Mouse (Mus musculus): ENCODE results near the gene Tmco1. TPM values are rescaled to one million over a fixed set of nuclear protein-coding genes. Genes with fewer than 3 reads are reported as not detected.
"Not testable (repeated sequence)": the region's sequence is repeated elsewhere in the genome, so short reads cannot be mapped to it uniquely, and the experiment has no call there.

The Tmco1 gene
- polyA plus RNA-seq, 1 experiment from 2014 or later = 125 TPM

GRCm38 (mm10) chr1:167340111-167340787, 32.1 kb downstream of the Tmco1 start:
- Histone ChIP-seq H3K36me3 (ENCODE audit: control insufficient read depth, insufficient read depth, low read length) (no peaks in the 10 kb centered on the region), H3K27ac (ENCODE audit: low read length) (no peak overlapping the region), H3K4me1 (replicated peaks; ENCODE audit: control insufficient read depth, insufficient read depth, low read length) (no peaks in the 10 kb centered on the region), H3K9ac (ENCODE audit: low read length) (peak overlapping the region; percentile 60), H3K4me2 (ENCODE audit: low read depth, low read length) (peak overlapping the region; percentile 88), H3K9me3 (ENCODE audit: control insufficient read depth, low read length) (no peaks in the 10 kb centered on the region), H3K4me3 (ENCODE audit: low read length) (peak overlapping the region; percentile 57), H3K27me3 (ENCODE audit: control insufficient read depth, insufficient read depth, low read depth, low read length) (no peaks in the 10 kb centered on the region)
- peak; percentile 73 for ATAC-seq (ENCODE audit: low read depth)
- WGBS = 3% methylated on average over 45 of the region's 47 CpGs

GRCm38 (mm10) chr1:167340910-167341528, 32.8 kb downstream of the Tmco1 start:
- ATAC-seq (ENCODE audit: low read depth) = no peak
- Histone ChIP-seq H3K27me3 (ENCODE audit: control insufficient read depth, insufficient read depth, low read depth, low read length) (no peaks in the 10 kb centered on the region), H3K9me3 (ENCODE audit: control insufficient read depth, low read length) (no peaks in the 10 kb centered on the region), H3K9ac (ENCODE audit: low read length) (no peak overlapping the region), H3K4me3 (ENCODE audit: low read length) (no peak overlapping the region; the same call in 1 of the 2 replicates), H3K4me2 (ENCODE audit: low read depth, low read length) (peak overlapping the region; percentile 88), H3K4me1 (replicated peaks; ENCODE audit: control insufficient read depth, insufficient read depth, low read length) (no peaks in the 10 kb centered on the region), H3K36me3 (ENCODE audit: control insufficient read depth, insufficient read depth, low read length) (no peaks in the 10 kb centered on the region), H3K27ac (ENCODE audit: low read length) (no peak overlapping the region)
- WGBS = 97% methylated on average over 3 of the region's 3 CpGs

GRCm38 (mm10) chr1:167342831-167343230, 34.7 kb downstream of the Tmco1 start:
- WGBS = 89% methylated on average over 10 of the region's 10 CpGs
- no peaks in the 10 kb centered on the region for H3K4me1 ChIP-seq (replicated peaks; ENCODE audit: control insufficient read depth, insufficient read depth, low read length)
- H3K27me3 ChIP-seq (ENCODE audit: control insufficient read depth, insufficient read depth, low read depth, low read length) = no peaks in the 10 kb centered on the region
- H3K4me2 ChIP-seq (ENCODE audit: low read depth, low read length) = no peak overlapping the region
- no peaks in the 10 kb centered on the region for H3K36me3 ChIP-seq (ENCODE audit: control insufficient read depth, insufficient read depth, low read length)
- H3K4me3 ChIP-seq (ENCODE audit: low read length) = no peak overlapping the region
- no peak for ATAC-seq (ENCODE audit: low read depth)
- H3K9ac ChIP-seq (ENCODE audit: low read length) = no peak overlapping the region
- no peak overlapping the region for H3K27ac ChIP-seq (ENCODE audit: low read length)
- H3K9me3 ChIP-seq (ENCODE audit: control insufficient read depth, low read length) = no peaks in the 10 kb centered on the region

- not testable (repeated sequence) for H3K27ac ChIP-seq (ENCODE audit: low read length); H3K4me2 ChIP-seq (ENCODE audit: low read depth, low read length); H3K4me1 ChIP-seq (replicated peaks; ENCODE audit: control insufficient read depth, insufficient read depth, low read length); ATAC-seq (ENCODE audit: low read depth); H3K36me3 ChIP-seq (ENCODE audit: control insufficient read depth, insufficient read depth, low read length); H3K9me3 ChIP-seq (ENCODE audit: control insufficient read depth, low read length); H3K4me3 ChIP-seq (ENCODE audit: low read length); H3K27me3 ChIP-seq (ENCODE audit: control insufficient read depth, insufficient read depth, low read depth, low read length); H3K9ac ChIP-seq (ENCODE audit: low read length)
- 73% methylated on average over 10 of the region's 10 CpGs for WGBS
These were observed 37.9 kb downstream of the Tmco1 start for GRCm38 (mm10) chr1:167345994-167346520.

DNA sequence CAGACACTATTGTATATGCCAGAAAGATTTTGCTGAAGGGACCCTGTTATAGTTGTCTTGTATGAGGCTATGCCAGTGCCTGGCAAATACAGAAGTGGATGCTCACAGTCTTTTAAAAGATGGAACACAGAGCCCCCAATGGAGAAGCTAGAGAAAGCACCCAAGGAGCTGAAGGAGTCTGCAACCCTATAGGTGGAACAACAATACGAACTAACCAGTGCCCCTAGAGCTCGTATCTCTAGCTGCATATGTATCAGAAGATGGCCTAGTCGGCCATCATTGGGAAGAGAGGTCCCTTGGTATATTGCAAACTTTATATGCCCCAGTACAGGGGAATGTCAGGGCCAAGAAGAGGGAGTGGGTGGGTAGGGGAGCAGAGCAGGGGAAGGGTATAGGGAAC, 41.0 kb downstream of the Tmco1 start:
- H3K4me3 ChIP-seq (ENCODE audit: low read length); H3K4me1 ChIP-seq (replicated peaks; ENCODE audit: control insufficient read depth, insufficient read depth, low read length): not testable (repeated sequence)
- peak overlapping the region; percentile 79; the same call in 1 of the 2 replicates for H3K4me2 ChIP-seq (ENCODE audit: low read depth, low read length)

DNA sequence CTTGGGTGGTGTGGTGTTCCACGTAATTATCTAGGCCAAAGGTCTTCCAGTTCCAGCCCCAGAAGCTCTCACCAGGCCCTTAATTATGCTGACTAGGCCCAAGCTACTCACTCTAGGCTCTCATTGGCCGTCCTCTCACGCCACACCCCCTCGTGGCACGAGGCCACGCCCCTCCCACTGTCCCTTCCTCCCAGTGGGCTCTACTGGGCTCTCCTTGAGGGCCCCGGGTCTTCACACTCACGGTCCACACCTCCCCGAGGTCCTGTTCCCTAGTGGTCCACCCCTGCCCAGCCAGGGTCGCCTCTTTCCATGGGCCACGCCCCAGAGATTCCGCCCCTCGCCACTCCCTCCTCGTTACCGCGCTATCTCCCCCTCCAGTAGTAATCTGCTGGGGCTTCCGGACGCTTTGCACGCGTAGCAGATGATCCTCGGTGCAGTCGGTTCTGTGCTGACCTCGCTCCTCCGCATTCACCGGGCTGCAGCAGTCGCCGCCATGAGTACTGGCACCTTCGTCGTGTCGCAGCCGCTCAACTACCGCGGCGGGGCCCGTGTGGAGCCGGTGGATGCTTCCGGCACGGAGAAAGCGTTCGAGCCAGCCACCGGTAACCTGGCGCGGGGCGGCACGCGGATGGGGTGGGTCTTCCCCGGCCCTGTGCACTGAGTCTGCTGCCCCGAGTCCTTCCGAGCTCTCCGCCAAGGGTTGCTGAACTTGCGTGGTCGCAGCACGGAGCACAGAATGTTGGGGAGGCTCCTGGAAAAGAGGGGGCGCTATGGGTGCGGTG, 41.8 kb downstream of the Tmco1 start, which contains the start of gene Aldh9a1:
Gene Aldh9a1, plus strand, starts transcription at position 177 of the 782 bp plus-strand sequence.
- Histone ChIP-seq H3K27ac (ENCODE audit: low read length) (peak within 1 kb of the TSS; percentile 75), H3K4me1 (replicated peaks; ENCODE audit: control insufficient read depth, insufficient read depth, low read length) (peaks cover 2% of the 10 kb centered on the region; the same call in 1 of the 2 replicates), H3K9me3 (ENCODE audit: control insufficient read depth, low read length) (no peaks in the 10 kb centered on the region), H3K9ac (ENCODE audit: low read length) (peak within 1 kb of the TSS; percentile 86), H3K36me3 (ENCODE audit: control insufficient read depth, insufficient read depth, low read length) (peaks cover 8% of the 10 kb centered on the region), H3K4me2 (ENCODE audit: low read depth, low read length) (peak within 1 kb of the TSS; percentile 79), H3K27me3 (ENCODE audit: control insufficient read depth, insufficient read depth, low read depth, low read length) (no peaks in the 10 kb centered on the region), H3K4me3 (ENCODE audit: low read length) (peak within 1 kb of the TSS; percentile 88)
- 0% methylated on average over 55 of the region's 55 CpGs for WGBS
- peak; percentile 99 for ATAC-seq (ENCODE audit: low read depth)

More for the DNA sequence above, 41.0 kb downstream of the Tmco1 start:
- 56% methylated on average over 3 of the region's 3 CpGs for whole genome bisulfite sequencing
- not testable (repeated sequence) for H3K27me3 ChIP-seq (ENCODE audit: control insufficient read depth, insufficient read depth, low read depth, low read length); H3K9me3 ChIP-seq (ENCODE audit: control insufficient read depth, low read length); H3K36me3 ChIP-seq (ENCODE audit: control insufficient read depth, insufficient read depth, low read length); H3K27ac ChIP-seq (ENCODE audit: low read length); ATAC-seq (ENCODE audit: low read depth); H3K9ac ChIP-seq (ENCODE audit: low read length)

GRCm38 (mm10) chr1:167350597-167351415, 42.6 kb downstream of the Tmco1 start:
- ATAC-seq (ENCODE audit: low read depth) = no peak

DNA sequence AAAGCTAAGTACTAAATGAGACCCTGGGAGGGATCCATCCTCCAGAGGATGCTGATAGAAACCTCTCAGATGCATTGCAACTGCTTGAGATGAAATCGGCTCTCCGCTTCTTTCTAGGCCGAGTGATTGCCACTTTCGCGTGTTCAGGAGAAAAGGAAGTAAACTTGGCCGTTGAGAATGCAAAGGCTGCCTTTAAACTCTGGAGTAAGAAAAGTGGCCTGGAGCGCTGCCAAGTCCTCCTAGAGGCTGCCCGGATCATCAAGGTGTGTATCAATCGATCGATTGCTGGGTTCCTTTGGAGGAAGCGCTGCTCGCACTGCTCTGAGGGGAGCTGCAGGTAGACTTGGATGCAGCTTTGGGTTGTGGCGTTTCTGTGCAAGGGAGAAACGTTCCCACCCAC, 44.2 kb downstream of the Tmco1 start:
- 77% methylated on average over 14 of the region's 14 CpGs for WGBS
- H3K36me3 ChIP-seq (ENCODE audit: control insufficient read depth, insufficient read depth, low read length) = peaks cover 16% of the 10 kb centered on the region

More at GRCm38 (mm10) chr1:167350597-167351415, 42.6 kb downstream of the Tmco1 start:
- peaks cover 2% of the 10 kb centered on the region; the same call in 1 of the 2 replicates for H3K4me1 ChIP-seq (replicated peaks; ENCODE audit: control insufficient read depth, insufficient read depth, low read length)
- no peaks in the 10 kb centered on the region for H3K9me3 ChIP-seq (ENCODE audit: control insufficient read depth, low read length)
- H3K27ac ChIP-seq (ENCODE audit: low read length) = no peak overlapping the region; the same call in 1 of the 2 replicates
- peak overlapping the region; percentile 86 for H3K9ac ChIP-seq (ENCODE audit: low read length)
- WGBS = 29% methylated on average over 13 of the region's 13 CpGs
- peaks cover 10% of the 10 kb centered on the region for H3K36me3 ChIP-seq (ENCODE audit: control insufficient read depth, insufficient read depth, low read length)
- peak overlapping the region; percentile 88 for H3K4me3 ChIP-seq (ENCODE audit: low read length)
- peak overlapping the region; percentile 79 for H3K4me2 ChIP-seq (ENCODE audit: low read depth, low read length)
- H3K27me3 ChIP-seq (ENCODE audit: control insufficient read depth, insufficient read depth, low read depth, low read length) = no peaks in the 10 kb centered on the region

More for the DNA sequence above, 44.2 kb downstream of the Tmco1 start:
- Histone ChIP-seq H3K27me3 (ENCODE audit: control insufficient read depth, insufficient read depth, low read depth, low read length) (no peaks in the 10 kb centered on the region), H3K9me3 (ENCODE audit: control insufficient read depth, low read length) (no peaks in the 10 kb centered on the region), H3K4me2 (ENCODE audit: low read depth, low read length) (no peak overlapping the region), H3K9ac (ENCODE audit: low read length) (no peak overlapping the region), H3K4me3 (ENCODE audit: low read length) (no peak overlapping the region), H3K4me1 (replicated peaks; ENCODE audit: control insufficient read depth, insufficient read depth, low read length) (peaks cover 2% of the 10 kb centered on the region; the same call in 1 of the 2 replicates), H3K27ac (ENCODE audit: low read length) (no peak overlapping the region)
- ATAC-seq (ENCODE audit: low read depth) = no peak

All from lung, embryonic 16.5 days (tissue).